Comparison of ENCODE assay signal across 22 mouse cellular contexts in genomic region chr14:84535264-84535663, GRCm38 (mm10).
"Had no signal": no experiment of that assay in that cellular context is flagged by ENCODE, and none has a peak within 500 bp of the region (broad histone marks: within the 10 kb centered on the region; RNA-seq: fewer than 3 reads in every experiment).

No protein-coding gene starts in this region.

- H3K36me3 ChIP-seq: limb, embryonic 10.5 days; liver, embryonic 12.5 days; liver, embryonic 15.5 days; lung, embryonic 15.5 days; midbrain, embryonic 12.5 days; midbrain, embryonic 15.5 days had no signal

- H3K4me3 ChIP-seq: limb, embryonic 10.5 days; limb, embryonic 13.5 days; liver, embryonic 12.5 days; liver, embryonic 15.5 days; lung, embryonic 15.5 days; midbrain, embryonic 12.5 days; midbrain, embryonic 15.5 days; myocyte; neural tube, embryonic 13.5 days had no signal

- H3K27ac ChIP-seq: limb, embryonic 10.5 days; limb, embryonic 13.5 days; liver, embryonic 12.5 days; liver, embryonic 15.5 days; lung, embryonic 15.5 days; midbrain, embryonic 12.5 days; midbrain, embryonic 15.5 days; neural tube, embryonic 13.5 days had no signal

- H3K4me2 ChIP-seq: limb, embryonic 13.5 days; liver, embryonic 12.5 days; liver, embryonic 15.5 days; lung, embryonic 15.5 days; midbrain, embryonic 12.5 days; midbrain, embryonic 15.5 days; neural tube, embryonic 13.5 days had no signal

- H3K9me3 ChIP-seq: limb, embryonic 10.5 days; limb, embryonic 13.5 days; liver, embryonic 12.5 days; liver, embryonic 15.5 days; lung, embryonic 15.5 days; midbrain, embryonic 12.5 days; midbrain, embryonic 15.5 days; neural tube, embryonic 13.5 days had no signal

- DNase-seq: kidney, adult 18-20 months; kidney, adult 9 months; kidney, postnatal 14 days; kidney, postnatal 4 days; layer of hippocampus, adult 9-11 months; liver; lung, adult 18-20 months; lung, postnatal 10 days; lung, postnatal 4 days; retina, postnatal 1 day; right cerebral cortex, postnatal 25 days; spleen, adult 18-20 months; thymus, postnatal 25 days had no signal

- H3K9ac ChIP-seq: limb, embryonic 13.5 days; liver, embryonic 12.5 days; liver, embryonic 15.5 days; lung, embryonic 15.5 days; midbrain, embryonic 12.5 days; midbrain, embryonic 15.5 days; neural tube, embryonic 13.5 days had no signal

- ATAC-seq: liver, embryonic 12.5 days; midbrain, embryonic 15.5 days had no signal

- H3K27me3 ChIP-seq: limb, embryonic 13.5 days; liver, embryonic 12.5 days; liver, embryonic 15.5 days; lung, embryonic 15.5 days; midbrain, embryonic 12.5 days; midbrain, embryonic 15.5 days; neural tube, embryonic 13.5 days had no signal

- H3K4me1 ChIP-seq: limb, embryonic 10.5 days; limb, embryonic 13.5 days; liver, embryonic 12.5 days; liver, embryonic 15.5 days; lung, embryonic 15.5 days; midbrain, embryonic 12.5 days; midbrain, embryonic 15.5 days; neural tube, embryonic 13.5 days had no signal
